Mouse (Mus musculus) lung, postnatal 14 days (tissue): ENCODE results near the gene Lancl3.
A peak's percentile ranks its signal among the peaks of the same experiment; 100 is the strongest.

Source experiments
- DNase-seq: peaks from one replicate; pipeline ENCODE4 v3.0.0; 2021

The Lancl3 gene

DNA sequence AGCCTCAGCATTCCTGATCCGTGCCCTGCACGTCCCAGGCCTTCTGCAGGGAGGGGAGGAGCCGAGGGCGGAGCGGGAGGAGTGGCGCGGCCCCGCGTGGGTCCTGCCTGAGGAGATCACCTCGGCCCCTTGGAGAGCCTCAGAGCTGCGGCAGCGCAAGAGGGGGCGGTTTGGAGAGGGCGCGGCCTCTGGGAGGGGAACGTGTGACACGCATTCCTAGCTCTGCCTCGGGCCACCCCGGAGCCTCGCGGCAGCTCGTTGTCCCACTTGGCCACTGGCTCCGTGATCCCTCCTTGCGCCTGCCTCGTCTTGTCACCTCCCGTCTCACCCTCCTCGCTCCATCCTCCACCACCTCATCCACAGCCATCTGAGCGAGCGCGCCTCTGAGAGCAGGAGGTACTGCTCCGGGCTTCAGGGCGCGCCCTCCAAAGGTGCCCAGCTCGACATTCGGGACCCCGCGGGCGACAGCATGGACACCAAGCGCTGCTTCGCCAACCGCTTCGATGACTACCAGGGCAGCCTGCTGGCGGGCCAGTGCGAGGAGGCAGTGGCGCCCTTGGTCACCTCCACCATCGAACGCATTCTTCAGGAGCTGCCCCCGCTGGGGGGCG is at the start of gene Lancl3:
Gene Lancl3, plus strand, starts transcription at position 142 of the 611 bp plus-strand sequence.
- peak; percentile 10 for DNase-seq

DNA sequence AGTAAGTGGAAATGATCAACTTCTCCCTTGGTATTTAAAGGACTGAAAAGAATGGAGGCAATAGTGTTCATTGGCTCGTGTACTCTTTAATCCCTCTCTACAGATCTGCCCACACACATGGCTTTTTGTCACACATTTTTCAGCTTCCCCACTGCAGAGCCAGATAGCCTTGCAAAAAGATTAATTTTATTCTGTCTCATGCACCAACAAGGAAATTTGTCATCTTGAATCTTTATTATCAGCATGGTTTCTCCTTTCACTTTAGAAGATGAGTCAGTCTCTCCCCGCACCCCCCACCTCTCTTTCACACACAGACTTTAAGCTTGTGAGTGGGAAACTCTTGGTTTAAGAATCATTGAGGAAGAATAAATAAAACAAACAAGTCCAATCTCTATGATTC is 20.7 kb upstream of the Lancl3 start:
- DNase-seq, result no peak

DNA sequence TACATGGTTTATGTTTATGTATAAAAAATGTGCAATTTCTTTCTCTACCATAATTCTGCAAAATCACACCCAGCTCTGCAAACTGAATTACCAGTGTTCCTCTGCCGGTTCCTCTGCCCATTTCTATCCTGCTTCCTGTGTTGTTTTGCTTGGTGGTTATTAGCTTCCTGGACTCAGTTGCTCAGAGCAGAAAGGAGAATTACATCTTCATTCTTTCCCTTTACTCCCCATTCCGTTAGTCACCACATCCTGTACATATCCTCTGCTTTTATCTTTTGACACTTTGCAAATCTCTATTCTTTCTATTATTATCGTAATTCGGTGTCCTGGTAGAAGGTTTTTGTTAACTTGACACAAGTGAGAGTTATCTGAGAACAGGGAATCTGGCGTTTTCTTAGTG is 18.1 kb upstream of the Lancl3 start:
- DNase-seq, result no peak

DNA sequence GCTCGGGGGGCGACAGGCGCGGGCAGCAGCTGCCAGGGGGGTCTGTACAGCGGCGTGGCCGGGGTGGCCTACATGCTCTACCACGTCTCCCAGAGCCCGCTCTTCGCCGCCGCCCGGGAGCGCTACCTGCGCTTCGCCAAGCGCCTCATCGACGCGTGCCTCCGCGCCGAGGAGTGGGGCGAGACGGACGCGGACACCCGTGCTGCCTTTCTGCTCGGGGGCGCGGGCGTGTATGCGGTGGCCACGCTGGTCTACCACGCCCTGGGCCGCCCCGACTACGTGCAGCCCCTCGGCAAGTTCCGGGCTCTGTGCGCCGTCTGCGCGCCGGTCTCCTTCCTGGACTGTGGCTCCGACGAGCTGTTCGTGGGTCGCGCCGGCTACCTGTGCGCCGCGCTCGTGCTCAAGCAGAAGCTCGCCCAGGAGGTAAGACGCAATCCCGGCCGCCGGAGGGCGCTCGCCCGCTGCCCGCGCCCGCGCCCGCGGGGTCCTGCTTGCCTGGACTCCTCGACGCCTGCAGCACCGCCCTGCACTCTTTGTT is 747 bp downstream of the Lancl3 start:
- DNase-seq, result peak; percentile 26

DNA sequence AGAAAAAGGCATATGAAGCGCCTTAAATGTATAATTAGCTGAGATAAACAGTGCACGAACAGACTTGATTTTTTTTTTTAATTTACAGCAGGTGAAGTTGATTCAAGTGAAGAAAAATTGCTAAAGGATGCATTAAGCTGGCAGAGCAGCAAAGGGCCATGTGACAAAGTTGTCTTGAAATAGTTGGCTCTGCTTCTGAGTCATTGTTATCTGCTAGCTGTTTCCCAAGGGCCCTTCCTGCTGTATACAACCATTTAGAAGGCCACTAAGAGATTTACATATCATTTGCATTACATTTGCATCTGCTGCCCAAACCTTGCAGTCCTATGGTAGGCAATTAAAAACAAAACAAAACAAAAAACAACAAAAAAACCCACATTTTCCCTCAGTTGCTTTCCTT is 2.3 kb downstream of the Lancl3 start:
- no peak for DNase-seq

DNA sequence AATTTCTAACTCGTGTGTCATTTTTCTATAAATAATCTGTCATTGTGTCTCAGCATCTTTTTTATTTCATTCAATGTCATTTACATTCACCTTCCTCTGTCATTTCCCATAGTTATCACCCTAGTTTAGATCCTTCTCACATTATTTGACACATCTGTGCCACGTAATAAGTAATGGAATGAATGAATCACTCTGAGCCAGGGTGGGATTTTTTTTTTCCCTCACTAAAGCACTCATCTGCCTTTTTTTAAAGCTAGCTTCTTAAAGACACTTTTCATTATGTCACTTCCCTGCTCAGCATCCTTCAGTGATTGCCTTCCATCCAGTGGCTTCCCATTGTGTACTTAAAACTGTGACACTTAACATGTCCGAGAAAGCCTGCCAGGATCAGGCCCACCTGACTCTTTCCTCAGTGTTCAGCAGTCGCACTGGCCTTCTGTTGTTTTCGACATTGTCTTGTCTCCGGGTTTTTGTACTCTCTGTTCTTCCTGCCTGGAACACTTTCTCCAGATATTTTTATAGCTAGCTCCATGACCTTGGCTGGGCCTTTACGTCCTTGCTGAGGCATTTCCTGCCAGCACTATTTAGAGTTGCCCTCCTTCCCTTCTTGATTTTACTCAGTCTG is 3.2 kb downstream of the Lancl3 start:
- DNase-seq, result no peak

DNA sequence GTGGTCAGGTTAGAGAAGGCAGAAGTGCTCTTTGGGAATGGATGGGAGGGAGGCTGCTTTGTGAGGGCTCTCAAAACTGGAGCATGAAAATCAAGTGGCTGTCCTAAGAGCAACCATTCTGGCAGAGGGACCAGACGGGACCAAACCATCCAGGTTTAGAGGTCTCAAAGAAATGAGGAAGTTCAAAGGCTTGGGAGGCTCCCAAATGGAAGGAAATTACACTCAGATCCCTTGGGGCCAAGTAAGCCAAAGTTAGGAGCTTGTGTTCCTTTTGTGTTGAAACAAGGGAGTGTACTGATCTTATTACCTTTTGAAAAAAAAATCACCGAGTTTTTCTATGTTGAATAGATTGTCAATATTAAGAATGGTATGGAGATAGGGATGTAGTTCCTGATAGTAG is 5.4 kb downstream of the Lancl3 start:
- DNase-seq, result no peak

DNA sequence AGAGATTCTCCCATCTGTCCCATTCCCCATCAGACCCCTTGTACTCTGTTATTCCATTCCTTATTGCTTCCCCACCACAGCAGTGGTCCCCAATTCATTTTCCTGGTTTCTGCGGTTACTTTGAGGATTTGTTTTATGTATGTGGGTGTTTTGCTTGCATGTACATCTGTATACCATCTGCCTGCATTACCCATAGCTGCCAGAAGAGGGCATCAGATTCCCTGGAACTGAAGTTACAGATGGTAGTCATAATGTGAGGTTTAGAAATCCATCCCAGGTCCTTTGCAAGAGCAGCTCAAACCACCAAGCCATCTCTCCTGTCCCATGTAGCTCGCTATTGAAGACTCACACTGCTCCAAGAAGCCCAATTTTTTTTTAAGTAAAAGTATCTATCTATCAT is 16.5 kb downstream of the Lancl3 start:
- DNase-seq, result peak; percentile 12

DNA sequence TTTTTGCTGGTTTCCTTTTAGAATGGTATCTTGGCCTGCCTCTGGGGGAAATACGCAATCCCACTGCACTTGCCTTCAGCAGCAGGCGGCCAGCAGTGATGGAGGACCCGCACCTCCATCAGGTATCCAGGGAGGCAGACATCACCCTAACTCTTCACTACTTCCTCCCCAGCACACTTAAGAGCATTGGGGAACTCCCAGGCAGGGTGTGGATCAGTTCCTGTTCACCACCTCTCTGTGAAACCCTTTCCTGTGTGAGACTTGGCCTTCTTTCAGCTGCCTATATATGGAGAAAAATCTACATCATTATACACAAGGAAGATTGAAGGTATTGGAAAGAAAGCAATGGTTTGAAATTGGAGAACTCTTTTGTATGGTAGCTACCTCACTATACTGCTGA is 19.9 kb downstream of the Lancl3 start:
- DNase-seq, result no peak

DNA sequence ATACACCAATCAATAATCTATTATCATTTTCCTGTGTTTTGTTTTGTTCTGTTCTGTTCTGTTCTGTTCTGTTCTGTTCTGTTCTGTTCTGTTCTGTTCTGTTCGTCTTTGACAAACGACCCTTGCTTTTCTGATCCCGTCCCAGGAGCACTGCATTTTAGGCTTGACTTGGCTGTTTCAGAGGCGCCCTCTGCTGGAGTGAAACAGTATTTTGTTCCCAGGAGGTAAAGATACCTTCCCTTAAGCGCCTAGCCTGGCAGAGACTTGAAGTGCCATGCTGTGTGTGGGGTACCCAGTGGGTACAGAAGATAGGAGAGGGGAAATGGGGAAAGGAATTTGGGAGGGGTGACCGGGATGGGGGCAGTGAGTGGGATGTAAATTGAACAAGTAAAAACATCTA is 21.5 kb downstream of the Lancl3 start:
- DNase-seq, result peak; percentile 53

DNA sequence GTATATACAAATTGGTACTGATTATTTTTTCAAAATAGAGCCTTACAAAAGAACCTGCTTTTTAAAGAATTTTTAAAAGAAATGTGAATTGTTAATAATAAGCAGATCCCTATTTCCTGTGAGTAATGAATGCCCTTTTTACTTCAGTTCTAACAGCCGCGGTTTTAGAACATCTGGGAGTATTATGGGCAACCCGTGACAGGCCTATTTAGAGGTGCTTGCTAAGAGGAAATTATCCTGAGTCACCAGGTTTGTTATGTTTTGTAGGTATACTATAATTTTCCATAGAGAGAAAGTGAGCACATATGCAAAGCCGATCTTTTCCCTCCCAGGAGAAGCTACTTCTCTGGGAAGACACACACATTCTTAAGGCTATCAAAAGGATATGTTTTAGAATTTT is 22.0 kb downstream of the Lancl3 start:
- DNase-seq, result no peak

DNA sequence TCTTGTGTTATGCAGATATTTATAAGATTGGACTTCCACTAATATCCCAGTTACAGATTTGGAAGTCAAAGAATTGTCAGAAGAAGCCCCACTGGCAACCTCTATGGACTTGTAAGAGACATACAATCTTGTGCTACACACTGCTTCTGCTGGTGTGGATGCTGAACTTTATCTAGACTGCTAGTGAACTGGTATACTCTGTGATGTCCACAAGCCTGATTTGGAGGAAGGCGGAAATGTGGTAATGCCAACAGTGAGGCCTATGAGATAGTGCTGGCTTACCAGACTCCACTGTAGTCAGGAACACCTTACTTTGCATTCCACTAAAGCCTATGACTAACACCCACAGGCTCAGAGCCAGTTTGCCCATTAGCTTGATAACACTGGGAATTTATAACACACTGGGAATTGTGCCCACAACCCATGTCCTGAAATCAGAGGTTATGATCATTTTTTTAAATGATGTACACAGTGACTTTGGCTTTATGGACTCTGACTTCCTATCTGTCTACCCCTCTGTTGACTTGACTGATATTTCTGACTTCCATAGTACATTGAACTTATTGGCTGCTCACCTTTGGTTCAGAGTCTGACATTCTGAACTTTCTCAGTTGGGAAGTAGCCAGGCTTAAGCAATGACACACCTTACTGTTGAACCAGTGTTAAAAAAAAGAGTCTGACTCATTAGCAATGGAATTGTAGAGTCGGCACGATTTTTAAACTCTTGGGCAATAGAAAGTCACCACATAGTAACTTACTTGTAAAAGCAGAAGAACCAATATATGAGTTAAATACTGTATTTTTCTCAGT is 22.9 kb downstream of the Lancl3 start:
- no peak for DNase-seq

DNA sequence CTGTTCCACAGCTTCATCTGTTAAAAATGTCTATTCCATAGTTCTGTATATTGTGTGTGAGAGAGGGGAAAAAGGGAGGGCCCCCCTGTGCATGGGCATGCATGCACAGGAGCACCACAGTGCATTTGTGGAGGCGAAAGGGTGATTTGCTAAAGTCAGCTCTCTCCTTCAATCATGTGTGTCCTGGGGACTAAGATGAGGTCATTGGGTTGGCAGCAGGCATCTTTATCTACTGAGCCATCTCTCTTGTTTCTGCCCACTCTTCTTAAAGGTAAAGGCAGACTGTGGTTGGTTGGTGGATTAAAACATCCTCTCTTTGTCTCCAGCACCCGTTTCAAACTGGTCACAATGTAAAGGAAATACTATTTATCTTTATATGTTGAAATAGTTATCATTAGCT is 27.4 kb downstream of the Lancl3 start:
- no peak for DNase-seq

DNA sequence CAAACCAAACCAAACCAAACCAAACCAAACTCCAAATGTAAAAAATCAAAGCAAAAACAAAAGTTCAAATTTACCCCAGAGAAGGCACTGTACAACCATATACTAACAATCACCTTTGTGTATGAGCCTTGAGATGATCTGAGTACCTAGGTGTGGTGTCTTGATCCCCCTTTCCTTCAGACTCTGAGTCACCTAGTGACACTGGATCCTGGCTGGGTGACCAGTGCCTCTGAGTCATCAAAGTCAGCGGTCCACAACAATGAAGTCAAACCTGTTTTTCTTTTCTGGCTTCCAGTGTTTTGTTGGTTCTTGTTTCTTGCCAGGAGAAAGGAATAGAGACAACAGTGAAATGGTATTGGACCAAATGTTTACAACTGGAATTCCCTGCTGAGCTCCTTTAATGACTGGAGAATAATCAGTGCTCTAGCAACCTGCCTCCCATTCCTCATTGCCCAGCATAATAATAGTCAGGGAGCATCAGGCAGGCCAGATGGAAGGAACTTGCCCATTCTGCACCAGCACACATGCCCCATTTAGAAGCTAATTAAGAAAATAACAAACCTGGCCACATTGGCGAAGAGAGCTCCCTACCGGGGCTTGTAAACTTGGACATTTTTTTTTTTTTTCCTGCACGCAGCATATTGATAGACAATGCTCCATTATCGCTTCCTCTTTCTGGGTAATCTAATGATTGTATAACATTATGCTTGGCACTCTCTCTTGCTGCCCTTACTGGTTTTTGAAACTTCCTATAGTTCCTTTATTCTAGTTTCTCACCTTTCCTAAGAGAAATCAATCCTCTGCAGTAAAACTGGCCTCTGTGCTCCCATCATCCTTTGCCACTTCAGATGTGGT is 41.3 kb downstream of the Lancl3 start:
- DNase-seq, result no peak

DNA sequence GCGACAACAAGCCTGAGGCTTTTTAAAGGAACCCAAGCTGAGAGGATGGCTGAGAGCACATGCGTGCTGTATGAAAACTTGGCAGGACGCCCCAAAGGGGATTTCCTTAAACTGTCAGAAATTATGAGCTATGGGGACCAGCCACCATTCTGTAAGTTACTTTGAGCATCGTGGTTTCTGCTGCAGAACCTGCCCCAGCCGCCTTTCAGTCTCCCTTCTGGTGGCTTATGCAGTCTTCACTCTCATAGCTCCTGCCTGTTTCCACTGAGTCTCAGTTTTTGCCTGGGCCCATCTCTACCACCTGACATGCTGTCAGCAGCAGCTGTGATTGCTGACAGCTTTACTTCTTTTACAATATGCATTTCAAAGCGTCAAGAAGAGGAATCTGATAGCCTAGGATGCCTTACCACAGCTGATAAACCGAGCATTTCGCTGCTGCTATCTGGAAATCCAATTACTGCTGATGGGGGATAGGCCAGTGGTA is 43.7 kb downstream of the Lancl3 start:
- peak; percentile 16 for DNase-seq

DNA sequence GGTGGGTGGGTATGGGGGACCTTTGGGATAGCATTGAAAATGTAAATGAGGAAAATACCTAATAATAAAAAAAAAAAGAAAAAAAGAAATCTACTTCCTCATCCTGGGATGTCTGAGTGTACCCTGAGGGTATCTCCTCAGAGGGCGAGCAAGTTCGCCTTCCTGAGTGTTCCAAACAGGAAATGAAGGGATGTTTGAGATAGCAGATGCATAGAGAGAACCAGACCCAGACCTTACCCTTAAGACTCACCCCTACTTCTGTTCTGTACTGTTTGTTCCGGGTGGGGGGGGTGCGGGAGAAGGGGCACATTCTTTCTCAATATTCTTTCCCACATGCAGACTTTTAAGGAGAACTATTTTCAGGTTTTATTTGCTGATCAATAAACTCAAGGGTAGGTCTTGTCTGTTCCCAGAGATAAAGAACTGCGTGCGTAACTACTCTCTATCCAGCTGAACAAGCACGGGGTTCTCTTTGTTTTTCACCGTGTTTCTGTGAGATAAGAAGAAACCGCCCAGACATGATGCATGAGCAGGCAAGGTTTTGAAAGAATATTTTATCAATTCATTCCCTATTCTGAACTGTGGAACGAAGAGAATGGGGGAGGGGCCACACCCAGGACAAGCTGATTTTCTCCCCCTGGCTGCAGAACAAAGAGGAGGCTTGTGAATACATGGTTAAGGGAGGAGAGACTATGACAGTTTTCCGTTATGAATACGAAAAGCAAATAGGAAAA is 45.1 kb downstream of the Lancl3 start:
- no peak for DNase-seq

DNA sequence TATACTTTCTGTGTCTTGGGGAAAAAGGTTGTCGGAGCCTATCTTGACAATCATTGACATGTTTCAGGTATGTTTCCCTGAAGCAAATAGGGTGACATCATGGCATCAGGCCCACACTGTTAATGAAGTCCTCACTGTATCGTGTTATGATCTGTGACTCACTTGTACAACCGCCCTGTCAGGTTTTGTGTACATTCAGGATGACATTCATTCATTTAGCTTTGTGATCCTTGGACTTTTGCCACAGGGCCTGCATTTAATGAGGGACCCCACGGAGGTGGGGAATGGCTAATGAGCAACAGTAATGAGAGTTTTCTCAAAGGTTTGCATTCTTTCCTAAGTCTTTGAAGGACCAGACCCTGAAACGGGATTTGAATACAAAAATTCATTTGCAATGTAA is 49.2 kb downstream of the Lancl3 start:
- no peak for DNase-seq

DNA sequence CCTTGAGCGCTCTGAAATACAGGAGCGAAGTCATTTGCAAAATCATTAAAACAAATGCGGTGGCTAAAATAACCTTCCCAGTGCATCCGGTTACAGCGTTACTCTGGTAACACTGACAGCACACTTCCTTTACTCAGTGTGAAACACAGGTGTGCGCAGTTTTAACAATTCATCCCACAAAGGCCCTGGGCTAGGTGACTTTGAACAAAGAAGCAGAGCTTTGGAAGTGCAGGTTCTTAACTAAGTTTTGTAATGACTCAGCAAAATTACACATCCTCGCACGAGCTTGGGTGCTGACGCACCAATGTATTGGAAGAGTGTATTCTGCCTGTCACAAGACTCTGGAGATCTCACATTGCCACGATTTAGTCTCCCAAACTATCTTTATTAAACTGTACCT is 54.3 kb downstream of the Lancl3 start:
- DNase-seq, result no peak

DNA sequence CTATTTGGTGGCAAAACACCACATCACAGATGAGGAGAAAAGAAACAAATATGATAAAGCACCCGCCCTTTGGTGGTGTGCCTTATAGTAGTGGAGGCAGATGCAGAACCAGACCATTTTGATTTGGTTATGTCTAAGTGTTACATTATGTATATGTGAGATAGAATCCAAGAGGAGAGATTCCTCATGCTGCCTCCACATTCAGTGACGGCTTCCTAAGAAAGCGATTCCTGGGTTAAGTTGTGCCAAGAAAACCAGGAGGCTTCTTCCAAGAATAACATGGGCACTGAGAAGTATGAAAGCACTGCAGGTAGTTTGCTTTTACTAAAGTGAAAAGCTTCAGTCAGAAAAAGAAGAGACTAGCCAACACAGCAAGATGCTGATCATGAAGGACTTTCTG is 55.2 kb downstream of the Lancl3 start:
- no peak for DNase-seq

DNA sequence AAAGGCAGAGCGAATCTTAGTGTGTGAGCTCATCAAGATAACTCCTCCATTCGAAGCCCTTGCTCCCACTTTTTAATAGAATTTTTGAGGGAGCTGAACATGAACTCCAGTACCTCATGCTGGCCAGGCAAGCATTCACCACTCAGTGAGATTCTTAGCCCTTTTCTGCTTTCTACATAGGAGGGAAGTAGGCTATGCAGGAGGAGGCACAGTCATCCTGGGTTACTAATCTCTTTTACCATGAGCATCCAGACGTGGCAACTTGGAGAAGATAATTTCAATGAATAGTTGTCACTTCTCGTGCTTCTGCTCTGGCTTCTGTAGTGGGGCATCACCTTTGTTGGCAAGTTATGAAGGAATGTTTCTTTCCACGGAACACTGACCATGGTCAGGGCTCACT is 57.1 kb downstream of the Lancl3 start, which contains the start of gene Gm14862:
Gene Gm14862, minus strand, starts transcription at position 134 of the 400 bp plus-strand sequence.
- DNase-seq, result no peak

DNA sequence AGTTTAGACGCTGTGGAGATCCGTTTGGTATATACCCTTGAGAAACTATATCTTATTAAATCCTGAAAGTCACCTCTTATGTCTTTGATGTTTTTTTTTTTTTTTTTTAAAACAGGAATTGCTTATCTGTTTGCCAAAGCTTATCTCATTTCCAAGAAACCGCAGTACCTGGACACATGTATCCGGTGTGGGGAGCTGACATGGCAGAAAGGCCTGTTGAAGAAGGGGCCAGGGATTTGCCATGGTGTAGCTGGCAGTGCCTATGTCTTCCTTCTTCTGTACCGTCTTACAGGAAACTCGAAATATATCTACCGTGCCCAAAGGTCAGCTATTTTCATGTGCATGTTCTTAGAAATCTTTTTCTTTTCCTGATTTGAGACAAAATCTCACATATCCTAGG is 58.1 kb downstream of the Lancl3 start:
- DNase-seq, result no peak

DNA sequence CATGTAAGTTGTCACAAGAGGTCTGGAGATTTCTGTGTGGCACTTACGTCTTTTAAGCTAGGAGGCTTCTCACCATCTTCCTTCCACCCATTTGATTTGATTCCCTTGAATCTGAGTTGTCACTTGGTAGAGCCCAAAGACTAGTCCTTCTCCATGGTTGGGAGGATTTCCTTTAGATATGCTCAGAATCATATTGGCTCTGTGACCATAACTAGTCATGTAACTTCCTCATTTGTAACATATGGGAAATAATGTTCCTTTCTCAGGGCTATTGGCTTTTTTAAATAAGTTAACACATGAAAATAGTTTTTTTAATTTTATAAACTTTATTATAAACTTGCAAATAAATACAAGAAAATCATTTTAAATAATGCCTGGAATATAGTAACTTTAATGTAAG is 59.6 kb downstream of the Lancl3 start:
- no peak for DNase-seq
